Mouse (Mus musculus) v-Abl transformed pro-B cells (cell line): ENCODE results near the gene Ina.
"Not testable (repeated sequence)": the region's sequence is repeated elsewhere in the genome, so short reads cannot be mapped to it uniquely, and the experiment has no call there.

Source experiments
- in situ Hi-C, 2 experiments: fragments of 400-800 bp; cut with MboI; formaldehyde crosslinking; loops; one replicate each; pipeline ENCODE4 v1.15.1; 2025; ENCODE audit not compliant: unreplicated experiment in 2 of 2

Gene Ina

DNA sequence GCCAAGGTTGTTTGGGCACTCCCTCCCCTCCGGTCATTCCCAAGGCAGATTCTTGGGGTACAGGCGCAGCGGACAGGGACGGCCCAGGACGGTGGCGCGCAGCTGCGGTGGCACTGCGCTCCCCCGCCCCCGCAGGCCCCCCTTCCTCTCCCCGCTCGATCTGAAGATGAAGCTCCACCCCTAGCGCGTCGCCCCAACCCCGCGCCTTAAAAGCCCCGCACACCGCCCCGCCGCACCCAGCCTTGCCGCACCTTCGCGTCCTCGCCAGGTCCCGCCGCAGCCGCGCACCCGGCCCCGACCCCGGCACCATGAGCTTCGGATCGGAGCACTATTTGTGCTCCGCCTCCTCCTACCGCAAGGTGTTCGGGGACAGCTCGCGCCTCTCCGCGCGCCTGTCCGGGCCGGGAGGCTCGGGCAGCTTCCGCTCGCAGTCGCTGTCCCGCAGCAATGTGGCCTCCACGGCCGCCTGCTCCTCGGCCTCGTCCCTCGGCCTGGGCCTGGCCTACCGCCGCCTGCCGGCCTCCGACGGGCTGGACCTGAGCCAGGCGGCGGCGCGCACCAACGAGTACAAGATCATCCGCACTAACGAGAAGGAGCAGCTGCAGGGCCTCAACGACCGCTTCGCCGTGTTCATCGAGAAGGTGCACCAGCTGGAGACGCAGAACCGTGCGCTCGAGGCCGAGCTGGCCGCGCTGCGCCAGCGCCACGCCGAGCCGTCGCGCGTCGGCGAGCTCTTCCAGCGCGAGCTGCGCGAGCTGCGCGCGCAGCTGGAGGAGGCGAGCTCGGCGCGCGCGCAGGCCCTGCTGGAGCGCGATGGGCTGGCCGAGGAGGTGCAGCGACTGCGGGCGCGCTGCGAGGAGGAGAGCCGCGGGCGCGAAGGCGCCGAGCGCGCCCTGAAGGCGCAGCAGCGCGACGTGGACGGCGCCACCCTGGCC, at the start of gene Ina, which contains the start of gene Nt5c2:
TSS of gene Ina (plus strand) at position 252 of the 935 bp plus-strand sequence.
TSS of gene Nt5c2 (minus strand) at position 707 of the 935 bp plus-strand sequence.
- in situ Hi-C loops, result loop anchor here in 1 of 2 experiments (25.0 kb wide), 1 partner anchor 902 kb away; no protein-coding TSS in a partner anchor

GRCm38 (mm10) chr19:46965496-46965895, 49.0 kb upstream of the Ina start:
- in situ Hi-C loops, result loop anchor here in 1 of 2 experiments (25.0 kb wide), 2 partner anchors 903 to 922 kb away; no protein-coding TSS in a partner anchor

DNA sequence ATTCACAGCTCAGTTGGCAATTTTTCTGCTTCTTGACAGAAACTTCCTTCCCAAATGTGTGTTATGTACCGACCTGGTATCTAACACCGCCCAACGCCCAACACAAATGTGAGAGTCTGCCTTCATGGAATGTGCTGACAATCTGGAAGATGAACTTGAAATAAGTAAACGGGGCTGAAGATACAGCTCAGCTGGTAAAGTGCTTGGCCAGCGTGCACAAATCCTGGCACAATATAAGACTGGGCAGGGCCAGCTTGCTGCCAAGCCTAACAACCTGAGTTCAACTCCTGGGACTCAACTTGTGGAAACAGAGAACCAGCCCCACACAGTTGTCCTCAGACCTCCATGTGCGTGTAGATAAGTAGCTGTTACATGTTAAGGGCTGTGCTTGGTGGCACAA, 48.2 kb upstream of the Ina start:
- in situ Hi-C loops, result loop anchor here in 1 of 2 experiments (25.0 kb wide), 2 partner anchors 904 to 921 kb away; no protein-coding TSS in a partner anchor

- in situ Hi-C loops, result loop anchor here in 1 of 2 experiments (25.0 kb wide), 2 partner anchors 906 to 919 kb away; no protein-coding TSS in a partner anchor
Measured at GRCm38 (mm10) chr19:46967861-46968260, 46.6 kb upstream of the Ina start.

DNA sequence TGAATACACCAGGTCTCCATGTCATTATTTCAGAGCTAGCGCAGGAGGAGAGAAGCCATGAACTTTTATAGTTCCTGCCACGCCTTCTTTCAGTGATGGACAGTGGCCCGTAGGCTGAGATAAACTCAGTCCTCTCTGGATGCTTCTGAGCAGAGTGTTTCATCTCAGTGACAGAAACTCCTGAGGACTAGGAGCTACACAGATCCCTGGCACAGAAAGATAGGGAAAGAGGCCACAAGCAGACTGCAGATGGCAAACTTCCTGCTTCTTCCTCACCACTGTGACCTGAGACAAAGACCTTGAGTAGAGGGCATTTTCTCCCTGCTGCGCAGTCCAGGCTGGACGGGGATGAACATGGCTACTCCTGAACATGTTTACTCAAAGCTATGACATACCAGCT, 45.7 kb upstream of the Ina start:
- in situ Hi-C loops, result loop anchor here in 1 of 2 experiments (25.0 kb wide), 2 partner anchors 907 to 918 kb away; no protein-coding TSS in a partner anchor

- in situ Hi-C loops, result loop anchor here in 1 of 2 experiments (25.0 kb wide), 2 partner anchors 907 to 918 kb away; no protein-coding TSS in a partner anchor
Measured at GRCm38 (mm10) chr19:46969286-46969985, 45.1 kb upstream of the Ina start.

- in situ Hi-C loops, result loop anchor here in 1 of 2 experiments (25.0 kb wide), 2 partner anchors 908 to 917 kb away; no protein-coding TSS in a partner anchor
Measured at GRCm38 (mm10) chr19:46970121-46970729, 44.3 kb upstream of the Ina start.

DNA sequence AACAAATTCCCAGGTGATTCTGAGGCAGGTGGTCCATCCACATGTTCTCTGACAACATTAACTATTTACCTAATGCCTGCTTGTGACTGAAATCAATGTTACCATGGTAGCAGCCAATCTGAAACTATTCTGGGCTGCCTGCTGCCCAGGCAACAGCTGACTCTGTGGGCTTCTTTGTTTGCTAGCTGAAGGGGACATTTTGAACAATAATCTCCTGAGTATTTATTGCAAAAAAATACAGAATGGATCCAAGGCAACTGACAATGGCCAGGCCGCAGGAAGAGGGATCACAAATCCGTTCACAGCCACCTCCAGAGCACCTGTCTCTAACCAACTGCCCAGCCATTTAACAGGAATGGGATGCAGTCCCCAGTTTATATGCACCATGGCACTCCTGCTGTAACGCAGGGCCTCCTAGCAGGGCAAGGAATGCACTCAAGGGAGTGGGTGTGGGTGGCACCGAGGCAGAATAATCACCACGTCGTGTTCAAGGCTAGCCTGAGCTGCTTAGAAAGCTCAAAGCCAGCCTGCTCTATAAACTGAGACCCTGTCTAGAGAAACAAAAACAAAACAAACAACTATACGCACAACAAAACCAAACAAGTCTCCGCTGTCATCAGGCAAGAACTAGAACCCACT, 43.3 kb upstream of the Ina start:
- in situ Hi-C loops, result loop anchor here in 1 of 2 experiments (25.0 kb wide), 2 partner anchors 909 to 916 kb away; no protein-coding TSS in a partner anchor

DNA sequence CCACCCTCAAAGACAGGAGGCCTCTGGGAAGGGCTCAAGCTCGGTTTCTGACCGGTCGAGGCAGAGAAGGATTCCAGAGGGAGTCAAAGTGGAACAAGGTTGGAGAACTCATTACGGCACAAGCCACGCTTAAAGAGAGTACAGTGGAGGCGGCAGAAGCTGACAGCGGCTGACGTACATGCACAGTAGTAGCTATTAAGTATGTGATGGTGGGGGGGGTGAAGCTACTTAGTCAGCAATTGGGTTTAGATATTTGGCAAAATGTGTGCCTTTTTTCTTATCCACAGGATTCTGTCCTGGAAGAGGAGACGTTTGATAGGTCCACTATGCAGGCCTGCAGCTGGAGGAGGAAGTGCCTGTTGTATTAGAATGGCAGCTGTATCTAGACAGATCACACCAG, 42.8 kb upstream of the Ina start:
- in situ Hi-C loops, result loop anchor here in 1 of 2 experiments (25.0 kb wide), 2 partner anchors 909 to 916 kb away; no protein-coding TSS in a partner anchor

- in situ Hi-C loops, result loop anchor here in 1 of 2 experiments (25.0 kb wide), 2 partner anchors 910 to 915 kb away; no protein-coding TSS in a partner anchor
Measured at GRCm38 (mm10) chr19:46972159-46972558, 42.3 kb upstream of the Ina start.

DNA sequence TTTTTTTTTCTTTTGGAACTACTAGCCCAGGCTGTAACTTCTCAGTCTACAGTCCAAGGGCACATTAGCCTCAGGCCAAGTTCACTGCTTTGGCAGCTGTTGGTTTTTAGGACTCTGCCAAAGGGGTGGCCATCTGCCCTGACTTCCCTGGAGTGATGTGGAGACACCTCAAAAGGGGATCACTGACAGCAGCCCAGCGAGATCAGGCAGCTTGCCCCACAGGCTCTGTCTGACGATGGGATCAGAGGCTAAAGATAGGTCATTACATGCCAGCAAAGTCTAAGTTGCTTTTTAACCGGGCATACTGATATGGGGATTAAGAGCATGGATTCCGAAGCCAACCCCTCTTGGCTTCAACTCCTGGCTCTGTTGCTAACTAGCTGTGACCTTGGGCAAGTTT, 38.9 kb upstream of the Ina start:
- in situ Hi-C loops, result no loop called here

DNA sequence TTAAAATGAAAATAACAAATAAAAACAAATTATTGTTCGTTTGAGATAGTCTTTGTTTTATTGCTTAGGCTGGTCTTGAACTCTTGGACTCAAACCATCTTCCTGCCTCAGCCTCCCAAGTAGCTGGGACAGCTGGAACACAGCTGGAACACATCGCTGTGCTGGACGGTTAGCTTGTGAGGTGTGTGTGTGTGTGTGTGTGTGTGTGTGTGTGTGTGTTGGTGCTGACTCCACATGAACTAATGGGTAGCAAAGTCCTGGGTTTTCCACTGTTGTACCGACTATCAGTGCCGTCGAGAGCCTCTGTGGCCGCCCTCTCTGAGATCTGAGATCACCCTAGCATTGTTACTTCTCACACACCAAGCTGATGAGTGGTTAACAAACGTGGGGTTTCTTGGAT, 38.5 kb upstream of the Ina start:
- in situ Hi-C loops, result no loop called here

DNA sequence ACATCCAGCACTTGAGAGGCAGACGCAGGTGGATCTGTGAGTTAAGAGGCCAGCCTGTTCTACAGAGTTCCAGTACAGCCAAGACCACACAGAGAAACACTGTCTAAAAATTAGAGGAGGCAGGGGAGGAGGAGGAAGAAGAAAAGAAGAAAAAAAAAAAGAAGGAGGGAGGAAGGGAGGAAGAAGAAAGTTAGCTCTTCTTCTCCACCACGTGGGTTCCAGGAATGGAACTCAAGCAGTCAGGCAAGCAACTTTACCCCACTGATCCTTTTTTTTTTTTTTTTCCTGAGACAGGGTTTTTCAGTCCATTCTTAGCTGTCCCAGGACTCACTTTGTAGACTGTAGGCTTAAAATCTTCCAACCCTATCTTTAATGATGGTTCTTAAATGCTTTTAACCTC, 37.8 kb upstream of the Ina start:
- in situ Hi-C loops, result no loop called here

DNA sequence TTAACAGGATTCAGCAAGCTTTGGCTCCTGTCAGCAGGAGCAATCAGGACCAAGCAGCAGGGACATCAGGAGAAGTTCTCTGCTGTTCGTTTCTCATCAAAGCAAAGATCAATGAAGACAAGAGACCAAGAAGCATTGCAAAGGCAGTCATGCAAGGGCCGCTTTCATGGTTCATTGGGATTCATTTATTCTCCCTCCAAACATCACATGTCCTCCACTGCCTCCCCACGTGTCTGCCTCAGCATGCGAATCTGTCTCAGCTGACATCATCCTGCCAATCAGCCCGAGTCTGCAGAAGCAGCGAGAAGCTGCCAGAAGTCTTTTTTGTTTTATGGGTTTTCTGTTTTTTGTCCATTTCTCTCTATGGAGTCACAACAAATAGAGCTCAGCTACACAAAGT, 37.0 kb upstream of the Ina start:
- in situ Hi-C loops, result no loop called here

GRCm38 (mm10) chr19:46978069-46978468, 36.4 kb upstream of the Ina start:
- in situ Hi-C loops, result not testable (repeated sequence)

- in situ Hi-C loops, result no loop called here
Measured at GRCm38 (mm10) chr19:46978920-46979780, 35.3 kb upstream of the Ina start.

DNA sequence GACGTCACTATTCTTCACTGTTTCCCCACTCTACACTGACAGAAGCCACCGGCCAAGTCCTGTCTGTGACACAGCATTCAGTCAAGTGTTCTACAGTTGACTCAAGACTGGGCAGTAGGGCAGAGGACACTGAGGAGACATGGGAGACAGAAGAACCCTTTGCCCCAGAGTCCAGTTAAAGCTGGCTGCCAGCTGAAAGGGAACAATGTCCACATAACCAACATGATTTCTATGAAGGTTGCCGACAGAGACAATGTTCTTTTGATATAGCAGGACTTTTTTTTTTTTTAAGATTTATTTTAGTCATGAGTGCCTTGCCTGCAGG, 34.8 kb upstream of the Ina start:
- in situ Hi-C loops, result no loop called here

- in situ Hi-C loops, result no loop called here
Measured at GRCm38 (mm10) chr19:46981462-46981861, 33.0 kb upstream of the Ina start.
